Mouse (Mus musculus): ENCODE measurements around the gene Mrpl48. TPM values are rescaled to one million over a fixed set of nuclear protein-coding genes. Genes with fewer than 3 reads are reported as not detected.

Gene Mrpl48
- polyA plus RNA-seq, 1 experiment from 2014 or later, result 94.8 TPM

Other genes starting within 250 kb of the Mrpl48 start
- 30.6 and 34.2 TPM in 2 replicates for gene C2cd3, start 236.1 kb downstream of the Mrpl48 start, polyA plus RNA-seq (2014; fragmentation: Nextera tagmentation; extraction: Ambion mirVana)
- gene Ppme1, start 236.0 kb downstream of the Mrpl48 start, polyA plus RNA-seq (2014; fragmentation: Nextera tagmentation; extraction: Ambion mirVana), result 51.2 and 54.9 TPM in 2 replicates
- gene Ucp3, start 135.3 kb downstream of the Mrpl48 start, polyA plus RNA-seq (2014; fragmentation: Nextera tagmentation; extraction: Ambion mirVana), result not detected in 2 replicates
- gene Ucp2, start 115.0 kb downstream of the Mrpl48 start, polyA plus RNA-seq (2014; fragmentation: Nextera tagmentation; extraction: Ambion mirVana), result 208 TPM in 2 replicates
- gene Dnajb13, start 93.3 kb downstream of the Mrpl48 start, polyA plus RNA-seq (2014; fragmentation: Nextera tagmentation; extraction: Ambion mirVana), result 0.35 and 0.42 TPM in 2 replicates
- gene Coa4, start 71.2 kb downstream of the Mrpl48 start, polyA plus RNA-seq (2014; fragmentation: Nextera tagmentation; extraction: Ambion mirVana), result 23.9 and 24.3 TPM in 2 replicates
- 109 and 125 TPM in 2 replicates for gene Rab6a, start 891 bp downstream of the Mrpl48 start, polyA plus RNA-seq (2014; fragmentation: Nextera tagmentation; extraction: Ambion mirVana)
- 13.2 and 15.5 TPM in 2 replicates for gene Plekhb1, start 54.1 kb upstream of the Mrpl48 start, polyA plus RNA-seq (2014; fragmentation: Nextera tagmentation; extraction: Ambion mirVana)
- gene Fam168a, start 98.3 kb upstream of the Mrpl48 start, polyA plus RNA-seq (2014; fragmentation: Nextera tagmentation; extraction: Ambion mirVana), result 59.9 and 64.8 TPM in 2 replicates